Mouse (Mus musculus) kidney, embryonic 14.5 days (tissue): ENCODE results near the gene Dhh. TPM values are rescaled to one million over a fixed set of nuclear protein-coding genes. Genes with fewer than 3 reads are reported as not detected.
A peak's percentile ranks its signal among the peaks of the same experiment; 100 is the strongest.
"Not testable (repeated sequence)": the region's sequence is repeated elsewhere in the genome, so short reads cannot be mapped to it uniquely, and the experiment has no call there.

Experiments
- ATAC-seq: fragments of 200-750 bp; cut with Nextera tagmentation; 2 replicates; pipeline ENCODE4 v1.8.0; 2017; ENCODE audit warnings: moderate number of reproducible peaks, mild to moderate bottlenecking, moderate TSS enrichment, moderate library complexity; ENCODE audit not compliant: low FRiP score, low TSS enrichment
- H3K27ac ChIP-seq: fragments of 300-500 bp; sonication (generic); 2 replicates; pipeline ENCODE4 v1.5.1; 2014; ENCODE audit warnings: low read depth, mild to moderate bottlenecking, low read length, moderate library complexity, mixed read lengths
- H3K27me3 ChIP-seq: fragments of 300-500 bp; sonication (generic); 2 replicates; pipeline ENCODE4 v1.6.1; 2014; ENCODE audit warnings: mild to moderate bottlenecking, low read length; ENCODE audit not compliant: control insufficient read depth, insufficient read depth
- H3K36me3 ChIP-seq: fragments of 300-500 bp; sonication (generic); 2 replicates; pipeline ENCODE4 v1.6.1; 2014; ENCODE audit warnings: low read length, mixed read lengths; ENCODE audit not compliant: control insufficient read depth, insufficient read depth
- H3K4me1 ChIP-seq: fragments of 300-500 bp; sonication (generic); 2 replicates; pipeline ENCODE4 v1.6.1; 2014; ENCODE audit warnings: low read length, mixed read lengths; ENCODE audit not compliant: control insufficient read depth, insufficient read depth
- H3K4me2 ChIP-seq: fragments of 300-500 bp; sonication (generic); replicated peaks from 2 replicates; pipeline ENCODE4 v1.6.1; 2014; ENCODE audit warnings: low read depth, mild to moderate bottlenecking, low read length
- H3K4me3 ChIP-seq: fragments of 300-500 bp; sonication (generic); 2 replicates; pipeline ENCODE4 v1.5.1; 2014; ENCODE audit warnings: mild to moderate bottlenecking, low read length
- H3K9ac ChIP-seq: fragments of 300-500 bp; sonication (generic); 2 replicates; pipeline ENCODE4 v1.6.1; 2014; ENCODE audit warnings: low read depth, mild to moderate bottlenecking, low read length, moderate library complexity
- H3K9me3 ChIP-seq: fragments of 300-500 bp; sonication (generic); 2 replicates; pipeline ENCODE4 v1.6.1; 2016; ENCODE audit warnings: low read length; ENCODE audit not compliant: control insufficient read depth
- whole genome bisulfite sequencing: fragments of 180-500 bp; shearing (Covaris S2); extraction: QIAGEN DNeasy Blood & Tissue Kit; methylation state at CpG from one replicate; pipeline ENCODE4 v1.1.7; 2014; 5-methylcytosine and 5-hydroxymethylcytosine counted together
- polyA plus RNA-seq: library from polyadenylated mRNA; unstranded; fragments of >200 nt; fragmentation: Nextera tagmentation; extraction: Ambion mirVana; gene quantifications from 2 replicates; pipeline ENCODE4 v1.2.1, GENCODE M21; 2014

Gene Dhh
- polyA plus RNA-seq, 1 experiment from 2014 or later = 0.54 TPM

- whole genome bisulfite sequencing = 10% methylated on average over 8 of the region's 9 CpGs
- ATAC-seq = not testable (repeated sequence)
Observed at GRCm38 (mm10) chr15:98933004-98933671, 34.8 kb upstream of the Dhh start.

GRCm38 (mm10) chr15:98930998-98931397 is 32.7 kb upstream of the Dhh start:
- no peak overlapping the region for H3K4me2 ChIP-seq

More at GRCm38 (mm10) chr15:98933004-98933671, 34.8 kb upstream of the Dhh start:
- H3K27me3 ChIP-seq, H3K36me3 ChIP-seq, H3K9me3 ChIP-seq: not testable (repeated sequence)
- Histone ChIP-seq H3K27ac (peak overlapping the region; percentile 98; the same call in 1 of the 2 replicates), H3K4me3 (peak overlapping the region; percentile 82), H3K9ac (peak overlapping the region; percentile 88), H3K4me2 (peak overlapping the region; percentile 95), H3K4me1 (peaks cover 19% of the 10 kb centered on the region)

GRCm38 (mm10) chr15:98930017-98930734 is 31.8 kb upstream of the Dhh start:
- H3K4me3 ChIP-seq = no peak overlapping the region
- H3K36me3 ChIP-seq = peaks cover 9% of the 10 kb centered on the region
- 39% methylated on average over 8 of the region's 8 CpGs for WGBS
- no peak for ATAC-seq
- no peaks in the 10 kb centered on the region for H3K9me3 ChIP-seq
- H3K27me3 ChIP-seq = no peaks in the 10 kb centered on the region
- no peak overlapping the region for H3K4me2 ChIP-seq
- no peak overlapping the region for H3K27ac ChIP-seq
- peaks cover 10% of the 10 kb centered on the region for H3K4me1 ChIP-seq
- no peak overlapping the region for H3K9ac ChIP-seq

More at GRCm38 (mm10) chr15:98930998-98931397, 32.7 kb upstream of the Dhh start:
- 0 out of 2 replicates have a peak overlapping the region, but pooled peaks have one; percentile 23 for H3K9ac ChIP-seq
- H3K36me3 ChIP-seq = peaks cover 9% of the 10 kb centered on the region
- H3K9me3 ChIP-seq = no peaks in the 10 kb centered on the region
- no peaks in the 10 kb centered on the region for H3K27me3 ChIP-seq
- H3K4me3 ChIP-seq = no peak overlapping the region
- ATAC-seq = no peak
- H3K4me1 ChIP-seq = peaks cover 18% of the 10 kb centered on the region
- H3K27ac ChIP-seq = no peak overlapping the region
- 79% methylated on average over 3 of the region's 3 CpGs for WGBS

- H3K36me3 ChIP-seq = peaks cover 9% of the 10 kb centered on the region
- peak; percentile 70 for ATAC-seq
- 0 out of 2 replicates have a peak overlapping the region, but pooled peaks have one; percentile 10 for H3K4me2 ChIP-seq
- no peak overlapping the region for H3K27ac ChIP-seq
- no peak overlapping the region for H3K4me3 ChIP-seq
- H3K9me3 ChIP-seq = no peaks in the 10 kb centered on the region
- H3K9ac ChIP-seq = no peak overlapping the region
- H3K27me3 ChIP-seq = no peaks in the 10 kb centered on the region
- WGBS = 10% methylated on average over 13 of the region's 13 CpGs
- H3K4me1 ChIP-seq = peaks cover 7% of the 10 kb centered on the region; the same call in 1 of the 2 replicates
Observed at GRCm38 (mm10) chr15:98928598-98929240, 30.4 kb upstream of the Dhh start.

- H3K4me2 ChIP-seq = no peak overlapping the region
- peaks cover 9% of the 10 kb centered on the region for H3K36me3 ChIP-seq
- no peak overlapping the region for H3K4me3 ChIP-seq
- no peak for ATAC-seq
- H3K4me1 ChIP-seq = peaks cover 7% of the 10 kb centered on the region; the same call in 1 of the 2 replicates
- no peaks in the 10 kb centered on the region for H3K27me3 ChIP-seq
- H3K9ac ChIP-seq = no peak overlapping the region
- 86% methylated on average over 5 of the region's 5 CpGs for WGBS
- H3K27ac ChIP-seq = no peak overlapping the region
- no peaks in the 10 kb centered on the region for H3K9me3 ChIP-seq
Observed at GRCm38 (mm10) chr15:98927566-98927965, 29.2 kb upstream of the Dhh start.

GRCm38 (mm10) chr15:98924682-98925081 is 26.3 kb upstream of the Dhh start:
- Histone ChIP-seq H3K27ac (no peak overlapping the region), H3K9ac (no peak overlapping the region), H3K4me3 (no peak overlapping the region), H3K27me3 (no peaks in the 10 kb centered on the region), H3K4me1 (peaks cover 5% of the 10 kb centered on the region; the same call in 1 of the 2 replicates), H3K4me2 (no peak overlapping the region), H3K36me3 (no peaks in the 10 kb centered on the region), H3K9me3 (no peaks in the 10 kb centered on the region)
- 71% methylated on average over 3 of the region's 3 CpGs for WGBS
- ATAC-seq = no peak

- no peak for ATAC-seq
- Histone ChIP-seq H3K9ac (no peak overlapping the region), H3K27me3 (no peaks in the 10 kb centered on the region), H3K4me3 (no peak overlapping the region), H3K27ac (no peak overlapping the region), H3K4me1 (no peaks in the 10 kb centered on the region), H3K36me3 (no peaks in the 10 kb centered on the region), H3K9me3 (no peaks in the 10 kb centered on the region), H3K4me2 (no peak overlapping the region)
- WGBS = 80% methylated on average over 2 of the region's 2 CpGs
Observed at GRCm38 (mm10) chr15:98923031-98923537, 24.7 kb upstream of the Dhh start.

- H3K36me3 ChIP-seq = no peaks in the 10 kb centered on the region
- no peak overlapping the region for H3K27ac ChIP-seq
Observed at GRCm38 (mm10) chr15:98922581-98922980, 24.2 kb upstream of the Dhh start.

More at GRCm38 (mm10) chr15:98922581-98922980, 24.2 kb upstream of the Dhh start:
- no peak overlapping the region for H3K4me3 ChIP-seq
- H3K9ac ChIP-seq = no peak overlapping the region
- H3K9me3 ChIP-seq = no peaks in the 10 kb centered on the region
- WGBS = 67% methylated on average over 3 of the region's 3 CpGs
- H3K4me2 ChIP-seq = no peak overlapping the region
- H3K4me1 ChIP-seq = no peaks in the 10 kb centered on the region
- no peak for ATAC-seq
- H3K27me3 ChIP-seq = no peaks in the 10 kb centered on the region
